Mouse (Mus musculus): ENCODE measurements around the gene Cfap77.

Gene Cfap77

GRCm38 (mm10) chr2:28897340-28897899 is 157.4 kb downstream of the Cfap77 start:
- no peak for DNase-seq

GRCm38 (mm10) chr2:28895876-28896275 is 159.0 kb downstream of the Cfap77 start:
- DNase-seq: no peak

- no peak for DNase-seq
These were observed 161.3 kb downstream of the Cfap77 start for GRCm38 (mm10) chr2:28893526-28893925.

- DNase-seq: no peak
These were observed 162.1 kb downstream of the Cfap77 start for GRCm38 (mm10) chr2:28892796-28893195.

GRCm38 (mm10) chr2:28884914-28885313 is 170.0 kb downstream of the Cfap77 start:
- DNase-seq: no peak

- no peak for DNase-seq
These were observed 171.9 kb downstream of the Cfap77 start for GRCm38 (mm10) chr2:28882826-28883485.

GRCm38 (mm10) chr2:28882047-28882446 is 172.8 kb downstream of the Cfap77 start:
- no peak for DNase-seq

- DNase-seq: no peak
These were observed 173.6 kb downstream of the Cfap77 start for GRCm38 (mm10) chr2:28881275-28881674.

Data from cerebellum, adult 9-10 months (tissue).